ENCODE assay signal across 21 mouse cellular contexts in the genomic region with DNA sequence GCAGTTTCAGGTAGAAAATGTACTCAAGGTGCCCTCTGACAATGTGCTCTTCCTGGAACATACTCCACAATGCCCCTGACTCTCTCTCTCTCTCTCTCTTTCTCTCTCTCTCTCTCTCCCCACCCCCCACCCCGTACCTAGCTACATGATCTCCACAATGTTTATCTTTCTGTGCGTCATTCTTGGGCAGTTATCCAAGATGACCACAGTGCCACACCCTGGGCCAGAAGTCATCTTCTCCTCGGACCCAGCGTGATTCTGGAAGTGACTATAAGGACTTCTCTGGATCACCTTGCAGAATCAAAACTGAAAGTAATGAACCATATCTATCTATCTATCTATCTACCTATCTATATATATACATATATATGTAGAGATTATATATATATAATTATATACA. TPM values are rescaled to one million over a fixed set of nuclear protein-coding genes. Genes with fewer than 3 reads are reported as not detected.
A peak's percentile ranks its signal among the peaks of the same experiment; 100 is the strongest.
DNase-seq lines count a peak whose midpoint lies in the region; ATAC-seq and TF ChIP-seq lines count a peak whose summit lies in the region.
"Had no signal": no experiment of that assay in that cellular context is flagged by ENCODE, and none has a peak within 500 bp of the region (broad histone marks: within the 10 kb centered on the region; RNA-seq: fewer than 3 reads in every experiment).

No protein-coding gene starts in this region.

- no peak for TF ChIP-seq EP300 in MEL (IDR thresholded peaks at IDR 0.05; ENCODE audit: low read depth in 1 of 2, low read length in 2 of 2)

- TF ChIP-seq RAD21 in MEL (IDR thresholded peaks at IDR 0.05; ENCODE audit: low read depth, low read length), result no peak

- H3K4me1 ChIP-seq in MEL (ENCODE audit: control insufficient read depth in 1 of 2, insufficient read depth in 2 of 2, low read length in 2 of 2), result peaks cover 3 to 12% of the 10 kb centered on the region in 2 experiments
- peaks cover 2% of the 10 kb centered on the region; the same call in 1 of the 2 replicates for H3K4me1 ChIP-seq in forebrain, postnatal 0 days (ENCODE audit: insufficient read depth)

- DNase-seq in 3T3-L1 (ENCODE audit: low read depth, low spot score) (peak; percentile 66), MEL (ENCODE audit: low read depth, low spot score) (no peak)
- DNase-seq in large intestine, adult 2 months (ENCODE audit: low read depth, low spot score), result peak; percentile 50
- DNase-seq in ovary, postnatal 36 days (ENCODE audit: low spot score), result no peak
- no peak for DNase-seq in forebrain, postnatal 0 days
- DNase-seq in neural tube, embryonic 10.5 days (ENCODE audit: extremely low spot score, low spot score), result no peak
- DNase-seq: adrenal gland, postnatal 10 days; adrenal gland, postnatal 36 days; cerebellum, adult 18-20 months; cerebellum, adult 9-10 months; cerebellum, postnatal 14 days; gastrocnemius, postnatal 14 days; heart, adult 18-20 months had no signal

- H3K27me3 ChIP-seq in MEL (ENCODE audit: control insufficient read depth in 1 of 2, insufficient read depth in 2 of 2, low read length in 2 of 2), result no peaks in the 10 kb centered on the region
- no peaks in the 10 kb centered on the region for H3K27me3 ChIP-seq in forebrain, postnatal 0 days (ENCODE audit: insufficient read depth, low read length)
- H3K27me3 ChIP-seq: forebrain, embryonic 15.5 days; heart, embryonic 13.5 days; hindbrain, embryonic 15.5 days; Patski had no signal

- no peak overlapping the region for H3K27ac ChIP-seq in MEL (ENCODE audit: control insufficient read depth, low read depth, low read length)
- no peak overlapping the region for H3K27ac ChIP-seq in forebrain, postnatal 0 days (ENCODE audit: low read depth, low read length)
- H3K27ac ChIP-seq: forebrain, embryonic 15.5 days; heart, embryonic 10.5 days; heart, embryonic 13.5 days; hindbrain, embryonic 12.5 days; hindbrain, embryonic 15.5 days had no signal

- H3K9me3 ChIP-seq in MEL (replicated peaks; ENCODE audit: insufficient read depth, low read length), result no peaks in the 10 kb centered on the region
- no peaks in the 10 kb centered on the region for H3K9me3 ChIP-seq in forebrain, postnatal 0 days (ENCODE audit: low read length)
- H3K9me3 ChIP-seq: forebrain, embryonic 15.5 days; heart, embryonic 10.5 days; heart, embryonic 13.5 days; hindbrain, embryonic 12.5 days; hindbrain, embryonic 15.5 days had no signal

- H3K4me2 ChIP-seq in forebrain, postnatal 0 days (ENCODE audit: low read depth), result no peak overlapping the region
- H3K4me2 ChIP-seq: forebrain, embryonic 15.5 days; heart, embryonic 13.5 days; hindbrain, embryonic 12.5 days; hindbrain, embryonic 15.5 days had no signal

- H3K36me3 ChIP-seq in MEL (ENCODE audit: control insufficient read depth in 1 of 2, insufficient read depth in 2 of 2, low read length in 2 of 2), result peaks cover 0 to 7% of the 10 kb centered on the region in 2 experiments; a peak in 2 of 4 replicates
- no peaks in the 10 kb centered on the region for H3K36me3 ChIP-seq in forebrain, postnatal 0 days (ENCODE audit: insufficient read depth)
- H3K36me3 ChIP-seq: forebrain, embryonic 15.5 days; heart, embryonic 10.5 days; heart, embryonic 13.5 days; hindbrain, embryonic 12.5 days; hindbrain, embryonic 15.5 days had no signal

- H3K4me3 ChIP-seq in MEL (ENCODE audit: control insufficient read depth in 1 of 2, insufficient read depth in 1 of 2, low read depth in 2 of 2, low read length in 2 of 2), result 0 out of 4 replicates have a peak overlapping the region, but pooled peaks of 1 of the 2 experiments have one; percentile 30
- no peak overlapping the region for H3K4me3 ChIP-seq in forebrain, postnatal 0 days (ENCODE audit: low read depth, low read length)
- H3K4me3 ChIP-seq: forebrain, embryonic 15.5 days; heart, embryonic 10.5 days; heart, embryonic 13.5 days; hindbrain, embryonic 12.5 days; hindbrain, embryonic 15.5 days had no signal

- TF ChIP-seq CTCF in MEL (IDR thresholded peaks at IDR 0.05 in 2 of 3, conservative IDR thresholded peaks at IDR 0.05 in 1 of 3; ENCODE audit: control insufficient read depth in 1 of 3, insufficient read depth in 1 of 3, low read depth in 2 of 3, low read length in 3 of 3, poor library complexity in 1 of 3, severe bottlenecking in 1 of 3), result no peak
- no peak for TF ChIP-seq CTCF in forebrain, postnatal 0 days (IDR thresholded peaks at IDR 0.05; ENCODE audit: low read depth)

- ATAC-seq in forebrain, postnatal 0 days, result no peak
- ATAC-seq: CD4-positive, CD25-positive, alpha-beta regulatory T cell, adult 4 months; forebrain, embryonic 15.5 days; intestine, postnatal 0 days; Patski had no signal

- no peak overlapping the region; the same call in 1 of the 2 replicates for H3K9ac ChIP-seq in MEL (ENCODE audit: control insufficient read depth, low read depth, low read length, poor library complexity, severe bottlenecking)
- H3K9ac ChIP-seq in forebrain, postnatal 0 days, result no peak overlapping the region
- H3K9ac ChIP-seq: forebrain, embryonic 15.5 days; heart, embryonic 13.5 days; hindbrain, embryonic 12.5 days; hindbrain, embryonic 15.5 days had no signal

- peaks cover 2% of the 10 kb centered on the region; the same call in 1 of the 2 replicates for H3K79me2 ChIP-seq in MEL (ENCODE audit: control insufficient read depth, insufficient read depth, low read length, poor library complexity)

- TF ChIP-seq POLR2A in MEL (IDR thresholded peaks at IDR 0.05; ENCODE audit: control insufficient read depth in 1 of 2, insufficient read depth in 1 of 2, low read depth in 1 of 2, low read length in 2 of 2, poor library complexity in 1 of 2), result no peak

- WGBS in large intestine, adult 2 months, result 12% methylated on average over 4 of the region's 4 CpGs
- 85% methylated on average over 4 of the region's 4 CpGs for whole genome bisulfite sequencing in forebrain, postnatal 0 days

TF ChIP-seq in MEL, 35 proteins besides CTCF, POLR2A, EP300 and RAD21:
- no peak for TF ChIP-seq POLR2AphosphoS2 (IDR thresholded peaks at IDR 0.05; ENCODE audit: low read length)
- no peak for TF ChIP-seq TAL1 (IDR thresholded peaks at IDR 0.05; ENCODE audit: low read length)
- no peak for TF ChIP-seq USF2 (IDR thresholded peaks at IDR 0.05; ENCODE audit: borderline replicate concordance in 1 of 2, insufficient read depth in 1 of 2, low read depth in 1 of 2, low read length in 2 of 2)
- TF ChIP-seq ETS1 (IDR thresholded peaks at IDR 0.05; ENCODE audit: low read depth, low read length), result peak; percentile 34; the same call in 1 of the 2 replicates

RNA-seq across cellular contexts. Expression of a gene that starts 4.1 kb away (rescaled TPM):
- 10.5 and 10.9 TPM in 2 replicates for total RNA-seq in MEL (2012; rRNA removed)
- 10 to 100 TPM in 1 of 2 experiments, not detected in 1; 17.0 TPM for polyA plus RNA-seq in MEL (2012; ENCODE audit: insufficient read depth in 1 of 2, insufficient read length in 2 of 2, low read depth in 1 of 2, low replicate concordance in 2 of 2, missing spikeins in 1 of 2)
- 19.1 and 37.6 TPM in 2 replicates for polyA plus RNA-seq in large intestine, adult 2 months (2012; rRNA removed)
- total RNA-seq in forebrain, postnatal 0 days (2014; rRNA removed), result 24.1 and 25.1 TPM in 2 replicates
- 12.5 and 16.7 TPM in 2 replicates for polyA plus RNA-seq in forebrain, postnatal 0 days (2015; fragmentation: Nextera tagmentation; extraction: Ambion mirVana)

RNA-seq across cellular contexts. Expression of a gene that starts 55.4 kb away (rescaled TPM):
- 84.4 and 102 TPM in 2 replicates for total RNA-seq in MEL (2012; rRNA removed)
- polyA plus RNA-seq in MEL (2012; ENCODE audit: insufficient read depth in 1 of 2, insufficient read length in 2 of 2, low read depth in 1 of 2, low replicate concordance in 2 of 2, missing spikeins in 1 of 2), result 100 to 1,000 TPM; 107 to 214 TPM
- 19.1 and 19.5 TPM in 2 replicates for polyA plus RNA-seq in large intestine, adult 2 months (2012; rRNA removed)
- 2.0 and 2.3 TPM in 2 replicates for total RNA-seq in forebrain, postnatal 0 days (2014; rRNA removed)
- 1.9 and 2.0 TPM in 2 replicates for polyA plus RNA-seq in forebrain, postnatal 0 days (2015; fragmentation: Nextera tagmentation; extraction: Ambion mirVana)

Comparison
In these comparisons a context has a peak if more than half of its experiments do, and no peak if none do; other contexts are left out.
1. DNase-seq: peak in 3T3-L1 (single experiment) and large intestine, adult 2 months (single experiment); none in MEL (single experiment), ovary, postnatal 36 days (single experiment), forebrain, postnatal 0 days (single experiment) and neural tube, embryonic 10.5 days (single experiment).